Mouse (Mus musculus) erythroblast, embryonic 14.5 days (primary cell): ENCODE measurements at regions not wholly inside any gene's neighbourhood (a gene's known extent, or its start where the extent isn't known, plus 50 kb on each side); places are given as distances from the start of the nearest gene placed in this dataset.

ENCODE experiments used
- GATA1 ChIP-seq: IDR thresholded peaks from 2 replicates; pipeline ENCODE4 v1.6.1; 2012; ENCODE audit warnings: low read length, inconsistent platforms, mixed read lengths
- TAL1 ChIP-seq: IDR thresholded peaks from 3 replicates; pipeline ENCODE4 v1.6.1; 2012; ENCODE audit warnings: low read length, inconsistent platforms, mixed read lengths

DNA sequence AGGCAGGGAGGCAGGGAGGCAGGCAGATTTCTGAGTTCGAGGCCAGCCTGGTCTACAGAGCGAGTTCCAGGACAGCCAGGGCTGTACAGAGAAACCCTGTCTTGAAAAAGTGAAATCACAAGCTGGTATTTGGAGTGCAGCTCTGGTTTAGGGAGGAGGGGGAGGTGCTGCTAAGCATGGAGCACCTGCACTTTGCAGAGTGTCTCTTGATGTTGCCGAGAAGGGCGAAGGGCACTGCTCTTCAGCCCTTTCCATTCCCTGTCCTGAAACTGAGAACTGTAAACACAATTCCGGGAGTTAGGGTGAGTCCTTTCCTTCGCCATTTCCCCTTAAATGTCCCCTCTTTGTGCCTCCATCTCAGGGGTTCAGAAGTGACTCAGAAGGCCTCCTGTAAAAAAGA, 101.6 kb downstream of the Cand1 start:
- no peak for TF ChIP-seq TAL1
- no peak for TF ChIP-seq GATA1
